Mouse (Mus musculus): Measurements from ENCODE around the gene Gnptab. TPM values are rescaled to one million over a fixed set of nuclear protein-coding genes. Genes with fewer than 3 reads are reported as not detected.
A peak's percentile ranks its signal among the peaks of the same experiment; 100 is the strongest.

Gnptab gene
- polyA plus RNA-seq, 1 experiment from 2014 or later, result 9.8 TPM

- 41% methylated on average over 14 of the region's 14 CpGs for WGBS
- H3K27me3 ChIP-seq, result no peaks in the 10 kb centered on the region
- H3K36me3 ChIP-seq (ENCODE audit: poor library complexity, severe bottlenecking), result no peaks in the 10 kb centered on the region
- 0 out of 2 replicates have a peak, but pooled peaks have one; percentile 12 for ATAC-seq
- H3K27ac ChIP-seq, result no peak overlapping the region
- H3K9ac ChIP-seq, result peak overlapping the region; percentile 88
- H3K4me1 ChIP-seq, result peaks cover 19% of the 10 kb centered on the region
- no peaks in the 10 kb centered on the region for H3K9me3 ChIP-seq (replicated peaks)
- H3K4me2 ChIP-seq, result peak overlapping the region; percentile 86
- H3K4me3 ChIP-seq, result peak overlapping the region; percentile 76
Observed at GRCm38 (mm10) chr10:88380430-88381060, 1.6 kb downstream of the Gnptab start.

- Histone ChIP-seq H3K9ac (no peak overlapping the region), H3K4me2 (peak overlapping the region; percentile 86; the same call in 1 of the 2 replicates), H3K9me3 (replicated peaks) (no peaks in the 10 kb centered on the region), H3K4me1 (peaks cover 19% of the 10 kb centered on the region), H3K4me3 (no peak overlapping the region), H3K27me3 (no peaks in the 10 kb centered on the region), H3K27ac (no peak overlapping the region), H3K36me3 (ENCODE audit: poor library complexity, severe bottlenecking) (no peaks in the 10 kb centered on the region)
- no peak for ATAC-seq
- 83% methylated on average over 4 of the region's 4 CpGs for WGBS
Observed at GRCm38 (mm10) chr10:88381286-88381685, 2.4 kb downstream of the Gnptab start.

- WGBS, result 89% methylated on average over 6 of the region's 6 CpGs
- ATAC-seq, result no peak
- no peaks in the 10 kb centered on the region for H3K27me3 ChIP-seq
Observed at GRCm38 (mm10) chr10:88382009-88382408, 3.1 kb downstream of the Gnptab start.

GRCm38 (mm10) chr10:88383479-88383878 lies 4.5 kb downstream of the Gnptab start:
- no peak overlapping the region for H3K27ac ChIP-seq
- WGBS, result 67% methylated on average over 4 of the region's 4 CpGs

More at GRCm38 (mm10) chr10:88382009-88382408, 3.1 kb downstream of the Gnptab start:
- H3K9me3 ChIP-seq (replicated peaks), result no peaks in the 10 kb centered on the region
- H3K4me3 ChIP-seq, result no peak overlapping the region
- H3K9ac ChIP-seq, result no peak overlapping the region
- no peak overlapping the region for H3K4me2 ChIP-seq
- peaks cover 15% of the 10 kb centered on the region for H3K4me1 ChIP-seq
- no peaks in the 10 kb centered on the region for H3K36me3 ChIP-seq (ENCODE audit: poor library complexity, severe bottlenecking)
- H3K27ac ChIP-seq, result no peak overlapping the region

GRCm38 (mm10) chr10:88384081-88384480 lies 5.1 kb downstream of the Gnptab start:
- no peak overlapping the region for H3K4me2 ChIP-seq
- ATAC-seq, result no peak
- no peak overlapping the region for H3K27ac ChIP-seq
- no peaks in the 10 kb centered on the region for H3K27me3 ChIP-seq
- no peak overlapping the region for H3K9ac ChIP-seq
- no peaks in the 10 kb centered on the region for H3K36me3 ChIP-seq (ENCODE audit: poor library complexity, severe bottlenecking)
- H3K9me3 ChIP-seq (replicated peaks), result no peaks in the 10 kb centered on the region
- no peak overlapping the region for H3K4me3 ChIP-seq
- H3K4me1 ChIP-seq, result peaks cover 15% of the 10 kb centered on the region
- WGBS, result 77% methylated on average over 5 of the region's 5 CpGs

More at GRCm38 (mm10) chr10:88383479-88383878, 4.5 kb downstream of the Gnptab start:
- no peaks in the 10 kb centered on the region for H3K27me3 ChIP-seq
- H3K4me2 ChIP-seq, result no peak overlapping the region
- ATAC-seq, result no peak
- no peak overlapping the region for H3K4me3 ChIP-seq
- no peak overlapping the region for H3K9ac ChIP-seq
- H3K9me3 ChIP-seq (replicated peaks), result no peaks in the 10 kb centered on the region
- H3K4me1 ChIP-seq, result peaks cover 15% of the 10 kb centered on the region
- H3K36me3 ChIP-seq (ENCODE audit: poor library complexity, severe bottlenecking), result no peaks in the 10 kb centered on the region

- Histone ChIP-seq H3K4me3 (no peak overlapping the region), H3K9ac (no peak overlapping the region), H3K4me2 (no peak overlapping the region), H3K27me3 (no peaks in the 10 kb centered on the region), H3K4me1 (peaks cover 12% of the 10 kb centered on the region), H3K36me3 (ENCODE audit: poor library complexity, severe bottlenecking) (no peaks in the 10 kb centered on the region), H3K9me3 (replicated peaks) (no peaks in the 10 kb centered on the region), H3K27ac (no peak overlapping the region)
- 91% methylated on average over 11 of the region's 11 CpGs for WGBS
- no peak for ATAC-seq
Observed at GRCm38 (mm10) chr10:88385290-88385689, 6.4 kb downstream of the Gnptab start.

GRCm38 (mm10) chr10:88385758-88386157 lies 6.8 kb downstream of the Gnptab start:
- Histone ChIP-seq H3K9me3 (replicated peaks) (no peaks in the 10 kb centered on the region), H3K36me3 (ENCODE audit: poor library complexity, severe bottlenecking) (no peaks in the 10 kb centered on the region), H3K4me2 (no peak overlapping the region), H3K9ac (no peak overlapping the region), H3K4me3 (no peak overlapping the region), H3K27me3 (no peaks in the 10 kb centered on the region), H3K27ac (no peak overlapping the region), H3K4me1 (peaks cover 8% of the 10 kb centered on the region)
- WGBS, result 76% methylated on average over 6 of the region's 6 CpGs
- no peak for ATAC-seq

- no peaks in the 10 kb centered on the region for H3K27me3 ChIP-seq
- H3K9ac ChIP-seq, result no peak overlapping the region
- H3K4me3 ChIP-seq, result no peak overlapping the region
- H3K4me1 ChIP-seq, result peaks cover 3% of the 10 kb centered on the region; the same call in 1 of the 2 replicates
- WGBS, result 79% methylated on average over 6 of the region's 6 CpGs
- no peaks in the 10 kb centered on the region for H3K9me3 ChIP-seq (replicated peaks)
- no peak overlapping the region for H3K4me2 ChIP-seq
- no peaks in the 10 kb centered on the region for H3K36me3 ChIP-seq (ENCODE audit: poor library complexity, severe bottlenecking)
- no peak for ATAC-seq
- no peak overlapping the region for H3K27ac ChIP-seq
Observed at GRCm38 (mm10) chr10:88386251-88386650, 7.3 kb downstream of the Gnptab start.

- no peaks in the 10 kb centered on the region for H3K36me3 ChIP-seq (ENCODE audit: poor library complexity, severe bottlenecking)
- no peak overlapping the region for H3K4me3 ChIP-seq
- no peaks in the 10 kb centered on the region for H3K9me3 ChIP-seq (replicated peaks)
- WGBS, result 59% methylated on average over 4 of the region's 4 CpGs
- no peak overlapping the region for H3K4me2 ChIP-seq
- H3K27ac ChIP-seq, result no peak overlapping the region
- H3K27me3 ChIP-seq, result no peaks in the 10 kb centered on the region
- 0 out of 2 replicates have a peak, but pooled peaks have one; percentile 33 for ATAC-seq
- no peaks in the 10 kb centered on the region; the same call in 1 of the 2 replicates for H3K4me1 ChIP-seq
- no peak overlapping the region for H3K9ac ChIP-seq
Observed at GRCm38 (mm10) chr10:88389576-88389975, 10.6 kb downstream of the Gnptab start.

GRCm38 (mm10) chr10:88390096-88390790 lies 11.3 kb downstream of the Gnptab start:
- 78% methylated on average over 10 of the region's 10 CpGs for WGBS
- no peaks in the 10 kb centered on the region for H3K36me3 ChIP-seq (ENCODE audit: poor library complexity, severe bottlenecking)
- no peak for ATAC-seq
- no peak overlapping the region for H3K9ac ChIP-seq
- H3K27me3 ChIP-seq, result no peaks in the 10 kb centered on the region
- no peak overlapping the region for H3K4me2 ChIP-seq
- no peaks in the 10 kb centered on the region for H3K9me3 ChIP-seq (replicated peaks)
- no peaks in the 10 kb centered on the region; the same call in 1 of the 2 replicates for H3K4me1 ChIP-seq
- H3K27ac ChIP-seq, result no peak overlapping the region
- no peak overlapping the region for H3K4me3 ChIP-seq

GRCm38 (mm10) chr10:88391495-88391894 lies 12.6 kb downstream of the Gnptab start:
- WGBS, result 92% methylated on average over 9 of the region's 9 CpGs
- no peak overlapping the region for H3K9ac ChIP-seq
- no peak overlapping the region for H3K4me3 ChIP-seq
- no peaks in the 10 kb centered on the region; the same call in 1 of the 2 replicates for H3K4me1 ChIP-seq
- H3K36me3 ChIP-seq (ENCODE audit: poor library complexity, severe bottlenecking), result no peaks in the 10 kb centered on the region
- no peak overlapping the region for H3K4me2 ChIP-seq
- no peak for ATAC-seq
- no peaks in the 10 kb centered on the region for H3K9me3 ChIP-seq (replicated peaks)
- no peak overlapping the region for H3K27ac ChIP-seq
- no peaks in the 10 kb centered on the region for H3K27me3 ChIP-seq

GRCm38 (mm10) chr10:88392181-88392847 lies 13.4 kb downstream of the Gnptab start:
- H3K4me1 ChIP-seq, result no peaks in the 10 kb centered on the region; the same call in 1 of the 2 replicates
- H3K4me3 ChIP-seq, result no peak overlapping the region
- no peak overlapping the region for H3K4me2 ChIP-seq
- H3K9ac ChIP-seq, result no peak overlapping the region
- H3K27me3 ChIP-seq, result no peaks in the 10 kb centered on the region
- H3K9me3 ChIP-seq (replicated peaks), result no peaks in the 10 kb centered on the region
- no peak overlapping the region for H3K27ac ChIP-seq
- no peaks in the 10 kb centered on the region for H3K36me3 ChIP-seq (ENCODE audit: poor library complexity, severe bottlenecking)
- ATAC-seq, result peak; percentile 70; the same call in 1 of the 2 replicates
- 86% methylated on average over 9 of the region's 9 CpGs for whole genome bisulfite sequencing

Data from forebrain, embryonic 13.5 days (tissue).